Mouse (Mus musculus) urinary bladder, postnatal 4 days (tissue): Measurements from ENCODE around the gene Rpp38.
A peak's percentile ranks its signal among the peaks of the same experiment; 100 is the strongest.

Source experiments
- DNase-seq, 2 experiments: peaks; one replicate each; pipeline ENCODE4 v3.0.0; 2021 to 2022; ENCODE audit warnings: low spot score in 2 of 2

Gene Rpp38

GRCm38 (mm10) chr2:3332484-3333242 lies at the start of gene Rpp38:
Gene Rpp38, minus strand, starts transcription at chr2:3332643.
- DNase-seq, result peak; percentile 96

- no peak for DNase-seq
Measured at GRCm38 (mm10) chr2:3365127-3365526, 32.7 kb upstream of the Rpp38 start.

- no peak for DNase-seq
Measured at GRCm38 (mm10) chr2:3361067-3361466, 28.6 kb upstream of the Rpp38 start.

- no peak for DNase-seq
Measured at GRCm38 (mm10) chr2:3357887-3358286, 25.4 kb upstream of the Rpp38 start.

- no peak for DNase-seq
Measured at GRCm38 (mm10) chr2:3356311-3356710, 23.9 kb upstream of the Rpp38 start.

- DNase-seq, result no peak
Measured at GRCm38 (mm10) chr2:3355793-3356192, 23.4 kb upstream of the Rpp38 start.

GRCm38 (mm10) chr2:3353160-3353559 lies 20.7 kb upstream of the Rpp38 start:
- no peak for DNase-seq

GRCm38 (mm10) chr2:3348919-3349318 lies 16.5 kb upstream of the Rpp38 start:
- DNase-seq, result no peak

- no peak for DNase-seq
Measured at GRCm38 (mm10) chr2:3348422-3348821, 16.0 kb upstream of the Rpp38 start.

GRCm38 (mm10) chr2:3335611-3336301 lies 3.3 kb upstream of the Rpp38 start, which contains the start of gene Acbd7:
Gene Acbd7, plus strand, starts transcription at chr2:3336168.
- DNase-seq, result peak in 1 of 2 experiments; percentile 24

- no peak for DNase-seq
Measured at GRCm38 (mm10) chr2:3333761-3334160, 1.3 kb upstream of the Rpp38 start.

- DNase-seq, result no peak
Measured at GRCm38 (mm10) chr2:3332056-3332455, 387 bp downstream of the Rpp38 start.

GRCm38 (mm10) chr2:3331071-3331703 lies 1.3 kb downstream of the Rpp38 start:
- DNase-seq, result no peak

GRCm38 (mm10) chr2:3327351-3327750 lies 5.1 kb downstream of the Rpp38 start:
- DNase-seq, result peak; percentile 24 to 66

- no peak for DNase-seq
Measured at GRCm38 (mm10) chr2:3326547-3326946, 5.9 kb downstream of the Rpp38 start.

- DNase-seq, result no peak
Measured at GRCm38 (mm10) chr2:3324381-3325130, 7.9 kb downstream of the Rpp38 start.

- DNase-seq, result no peak
Measured at GRCm38 (mm10) chr2:3323132-3323531, 9.3 kb downstream of the Rpp38 start.

GRCm38 (mm10) chr2:3305426-3306025 lies 26.9 kb downstream of the Rpp38 start:
- DNase-seq, result no peak

- no peak for DNase-seq
Measured at GRCm38 (mm10) chr2:3295826-3296225, 36.6 kb downstream of the Rpp38 start.

- no peak for DNase-seq
Measured at GRCm38 (mm10) chr2:3292170-3292569, 40.3 kb downstream of the Rpp38 start.

- DNase-seq, result no peak
Measured at GRCm38 (mm10) chr2:3289581-3289980, 42.9 kb downstream of the Rpp38 start.

- DNase-seq, result no peak
Measured at GRCm38 (mm10) chr2:3286243-3286642, 46.2 kb downstream of the Rpp38 start.
